Mouse (Mus musculus) stomach, postnatal 0 days (tissue): ENCODE results near the gene Poc1a. TPM values are rescaled to one million over a fixed set of nuclear protein-coding genes. Genes with fewer than 3 reads are reported as not detected.

ENCODE experiments used
- ATAC-seq: fragments of 200-750 bp; cut with Nextera tagmentation; 2 replicates; pipeline ENCODE4 v1.8.0; 2017; ENCODE audit not compliant: low FRiP score, low TSS enrichment
- DNase-seq: peaks from one replicate; pipeline ENCODE4 v3.0.0-alpha.2; 2016; ENCODE audit warnings: low spot score
- H3K27ac ChIP-seq: fragments of 300-500 bp; sonication (generic); replicated peaks from 2 replicates; pipeline ENCODE4 v1.5.1; 2014; ENCODE audit warnings: mild to moderate bottlenecking, control low read depth
- H3K27me3 ChIP-seq: fragments of 300-500 bp; sonication (generic); 2 replicates; pipeline ENCODE4 v1.6.1; 2014; ENCODE audit warnings: low read length; ENCODE audit not compliant: control insufficient read depth, insufficient read depth
- H3K36me3 ChIP-seq: fragments of 300-500 bp; sonication (generic); 2 replicates; pipeline ENCODE4 v1.6.1; 2014; ENCODE audit warnings: low read length, mixed read lengths; ENCODE audit not compliant: control insufficient read depth, insufficient read depth
- H3K4me1 ChIP-seq: fragments of 300-500 bp; sonication (generic); replicated peaks from 2 replicates; pipeline ENCODE4 v1.6.1; 2014; ENCODE audit warnings: antibody characterized with exemption; ENCODE audit not compliant: control insufficient read depth, insufficient read depth
- H3K4me2 ChIP-seq: fragments of 300-500 bp; sonication (generic); replicated peaks from 2 replicates; pipeline ENCODE4 v1.6.1; 2014; ENCODE audit warnings: low read depth, mild to moderate bottlenecking, control low read depth, moderate library complexity
- H3K4me3 ChIP-seq: fragments of 300-500 bp; sonication (generic); 2 replicates; pipeline ENCODE4 v1.5.1; 2014; ENCODE audit warnings: low read depth, low read length, control low read depth
- H3K9ac ChIP-seq: fragments of 300-500 bp; sonication (generic); 2 replicates; pipeline ENCODE4 v1.6.1; 2014; ENCODE audit warnings: mild to moderate bottlenecking, low read length, control low read depth, mixed read lengths
- H3K9me3 ChIP-seq: fragments of 300-500 bp; sonication (generic); 2 replicates; pipeline ENCODE4 v1.6.1; 2016; ENCODE audit warnings: low read length; ENCODE audit not compliant: control insufficient read depth
- CTCF ChIP-seq: IDR thresholded peaks from 2 replicates; pipeline ENCODE4 v1.5.1; 2016; ENCODE audit warnings: antibody characterized with exemption, low read depth, mild to moderate bottlenecking, moderate library complexity
- EP300 ChIP-seq: optimal IDR thresholded peaks from 2 replicates; pipeline ENCODE3; 2016; ENCODE audit warnings: antibody characterized with exemption
- WGBS: fragments of 180-500 bp; shearing (Covaris S2); extraction: QIAGEN DNeasy Blood & Tissue Kit; methylation state at CpG from one replicate; pipeline ENCODE4 v1.1.7; 2014; 5-methylcytosine and 5-hydroxymethylcytosine counted together
- polyA plus RNA-seq: library from polyadenylated mRNA; unstranded; fragments of >200 nt; fragmentation: Nextera tagmentation; extraction: Ambion mirVana; gene quantifications from 2 replicates; pipeline ENCODE4 v1.2.1, GENCODE M21; 2015

Poc1a gene
- polyA plus RNA-seq, 1 experiment from 2014 or later: 13.3 TPM

DNA sequence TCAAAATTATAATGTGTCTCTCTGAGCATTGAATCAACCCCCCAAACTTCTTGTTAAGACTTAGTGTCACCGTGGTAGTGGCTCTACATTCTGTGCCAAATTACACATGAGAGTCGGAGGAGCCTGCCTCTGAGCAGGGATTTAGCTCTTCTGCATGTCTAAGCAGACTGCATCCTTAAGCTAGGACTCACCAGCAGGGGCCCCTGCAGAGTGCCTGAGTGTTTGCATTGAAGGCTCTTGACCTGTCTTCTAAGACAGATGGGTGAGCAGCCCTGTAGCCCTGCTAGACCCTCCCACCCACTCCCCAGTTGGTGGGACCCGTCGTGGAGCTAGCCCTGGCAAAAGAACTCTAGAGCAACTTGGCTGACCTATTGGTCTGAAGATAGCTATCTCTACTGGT is 6.3 kb downstream of the Poc1a start:
- Histone ChIP-seq H3K27ac (no peak overlapping the region), H3K27me3 (no peaks in the 10 kb centered on the region), H3K4me1 (no peaks in the 10 kb centered on the region), H3K4me2 (no peak overlapping the region), H3K4me3 (no peak overlapping the region), H3K9ac (no peak overlapping the region), H3K36me3 (peaks cover 8% of the 10 kb centered on the region; the same call in 1 of the 2 replicates), H3K9me3 (no peaks in the 10 kb centered on the region)
- WGBS: 52% methylated on average over 4 of the region's 4 CpGs
- DNase-seq (no peak), ATAC-seq (no peak)
- TF ChIP-seq CTCF (no peak), EP300 (no peak)

DNA sequence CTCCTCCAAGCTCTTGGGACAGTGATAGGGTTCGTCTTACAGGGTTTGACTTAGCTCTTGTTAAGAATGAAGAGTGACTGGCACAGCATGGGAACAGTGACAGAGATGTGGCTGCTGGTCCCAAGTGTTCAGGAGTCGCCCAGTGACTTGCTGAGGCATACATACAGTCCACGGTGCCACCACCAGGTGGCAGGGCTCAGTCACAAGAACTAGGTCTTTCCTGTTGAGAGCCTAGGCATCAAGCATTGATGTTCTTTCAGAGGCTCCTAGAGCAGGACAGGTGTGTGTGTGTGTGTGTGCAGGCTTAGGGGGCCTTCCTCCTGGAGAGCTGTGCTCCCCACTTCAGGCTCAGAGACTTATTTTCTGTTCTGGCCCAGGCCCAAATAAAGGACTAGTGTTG is 8.0 kb downstream of the Poc1a start:
- Histone ChIP-seq H3K9me3 (no peaks in the 10 kb centered on the region), H3K4me2 (no peak overlapping the region), H3K27me3 (no peaks in the 10 kb centered on the region), H3K36me3 (peaks cover 8% of the 10 kb centered on the region; the same call in 1 of the 2 replicates), H3K9ac (no peak overlapping the region), H3K4me1 (no peaks in the 10 kb centered on the region), H3K27ac (no peak overlapping the region), H3K4me3 (no peak overlapping the region)
- 25% methylated on average over 3 of the region's 3 CpGs for WGBS
- DNase-seq (peak; percentile 83), ATAC-seq (peak; percentile 82)
- TF ChIP-seq CTCF: peak; percentile 93
- TF ChIP-seq EP300: no peak

DNA sequence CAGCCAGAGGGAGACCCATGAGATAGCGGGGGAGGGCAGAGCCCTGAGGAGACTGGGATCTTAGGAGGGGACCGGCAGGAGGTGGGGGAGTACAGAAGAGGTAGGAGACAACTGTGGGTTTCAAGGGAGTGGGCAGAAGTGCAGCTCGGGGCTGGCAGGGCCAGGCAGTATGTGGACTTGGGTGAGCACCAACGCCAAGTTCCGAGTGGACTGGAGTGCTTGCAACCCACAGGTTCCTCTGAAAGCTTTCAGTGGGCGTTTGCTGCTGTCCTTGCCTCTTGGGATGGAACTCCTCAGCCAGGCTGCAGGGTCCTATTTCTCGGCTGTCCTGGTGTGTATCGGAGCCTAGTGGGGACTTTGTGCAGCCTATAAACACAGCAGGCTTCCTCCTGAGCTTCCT is 9.0 kb downstream of the Poc1a start:
- no peak overlapping the region for H3K9ac ChIP-seq
- H3K27ac ChIP-seq: no peak overlapping the region
- no peak for TF ChIP-seq CTCF
- TF ChIP-seq EP300: no peak
- peaks cover 8% of the 10 kb centered on the region; the same call in 1 of the 2 replicates for H3K36me3 ChIP-seq
- ATAC-seq: no peak
- DNase-seq: no peak
- no peaks in the 10 kb centered on the region for H3K27me3 ChIP-seq
- no peaks in the 10 kb centered on the region for H3K4me1 ChIP-seq
- WGBS: 89% methylated on average over 8 of the region's 8 CpGs
- H3K4me2 ChIP-seq: no peak overlapping the region
- H3K9me3 ChIP-seq: no peaks in the 10 kb centered on the region
- H3K4me3 ChIP-seq: no peak overlapping the region

DNA sequence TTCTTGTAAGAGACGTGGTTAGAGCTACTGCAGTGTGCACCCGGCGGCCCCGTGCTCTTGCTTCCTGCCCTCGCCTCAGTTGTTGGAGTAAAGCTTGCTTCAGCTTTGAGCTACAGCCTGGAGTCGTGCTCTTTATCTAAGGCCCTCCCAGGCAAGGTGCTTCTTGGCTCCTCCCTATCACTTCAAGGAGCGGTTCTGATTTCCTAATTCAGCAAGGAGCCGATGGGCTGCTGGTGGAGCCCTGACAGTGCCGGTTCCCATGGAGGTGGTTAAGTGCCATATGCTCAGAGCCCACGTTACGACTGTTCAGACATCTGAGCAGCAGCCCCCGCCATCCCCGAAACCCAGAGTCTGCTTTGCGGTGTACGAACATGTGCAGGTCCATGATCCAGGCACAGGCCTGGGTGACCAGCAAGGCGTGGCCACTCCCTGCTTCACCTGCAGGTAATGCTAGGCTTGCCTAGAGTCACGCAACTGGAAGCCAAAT is 9.8 kb downstream of the Poc1a start:
- ATAC-seq (no peak), DNase-seq (no peak)
- H3K4me1 ChIP-seq: no peaks in the 10 kb centered on the region
- no peak overlapping the region for H3K4me3 ChIP-seq
- H3K4me2 ChIP-seq: no peak overlapping the region
- TF ChIP-seq CTCF: no peak
- no peak for TF ChIP-seq EP300
- 85% methylated on average over 17 of the region's 17 CpGs for WGBS
- H3K27ac ChIP-seq: no peak overlapping the region
- H3K27me3 ChIP-seq: no peaks in the 10 kb centered on the region
- peaks cover 4% of the 10 kb centered on the region; the same call in 1 of the 2 replicates for H3K36me3 ChIP-seq
- no peak overlapping the region for H3K9ac ChIP-seq
- H3K9me3 ChIP-seq: no peaks in the 10 kb centered on the region

DNA sequence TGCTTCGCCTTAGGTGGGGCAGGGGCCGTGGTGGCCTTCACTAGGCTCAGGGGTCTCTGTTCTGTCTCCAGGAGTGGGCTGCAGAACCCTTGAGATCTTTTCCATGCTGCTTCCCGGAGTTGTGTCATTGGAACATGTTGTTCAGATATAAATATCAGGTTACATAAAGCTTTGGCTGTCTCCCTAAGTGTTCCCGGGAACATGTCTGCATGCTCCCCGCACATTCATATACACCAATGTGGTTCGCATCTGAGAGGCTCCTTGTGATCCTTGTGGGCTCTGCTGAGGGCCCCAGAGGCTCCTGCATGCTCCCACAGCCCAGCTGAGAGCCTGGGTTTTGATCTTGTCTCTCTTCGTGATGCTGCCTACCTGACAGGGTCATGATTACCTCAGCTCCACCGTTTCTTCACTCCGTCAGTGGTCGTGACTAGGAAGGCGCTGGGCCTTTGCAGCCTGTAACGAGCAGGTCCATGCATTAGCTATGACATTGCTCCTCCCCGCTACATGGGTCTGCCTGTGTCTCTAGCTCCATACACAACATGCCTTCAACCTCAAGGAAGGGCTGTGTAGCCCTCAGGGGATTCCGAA is 12.8 kb downstream of the Poc1a start:
- WGBS: 88% methylated on average over 14 of the region's 14 CpGs
- no peak overlapping the region for H3K9ac ChIP-seq
- no peak for DNase-seq
- no peak overlapping the region for H3K4me2 ChIP-seq
- H3K4me3 ChIP-seq: no peak overlapping the region
- TF ChIP-seq EP300 (no peak), CTCF (no peak)
- no peak for ATAC-seq
- H3K4me1 ChIP-seq: no peaks in the 10 kb centered on the region
- H3K27ac ChIP-seq: no peak overlapping the region
- H3K9me3 ChIP-seq: no peaks in the 10 kb centered on the region
- no peaks in the 10 kb centered on the region for H3K27me3 ChIP-seq
- no peaks in the 10 kb centered on the region; the same call in 1 of the 2 replicates for H3K36me3 ChIP-seq

DNA sequence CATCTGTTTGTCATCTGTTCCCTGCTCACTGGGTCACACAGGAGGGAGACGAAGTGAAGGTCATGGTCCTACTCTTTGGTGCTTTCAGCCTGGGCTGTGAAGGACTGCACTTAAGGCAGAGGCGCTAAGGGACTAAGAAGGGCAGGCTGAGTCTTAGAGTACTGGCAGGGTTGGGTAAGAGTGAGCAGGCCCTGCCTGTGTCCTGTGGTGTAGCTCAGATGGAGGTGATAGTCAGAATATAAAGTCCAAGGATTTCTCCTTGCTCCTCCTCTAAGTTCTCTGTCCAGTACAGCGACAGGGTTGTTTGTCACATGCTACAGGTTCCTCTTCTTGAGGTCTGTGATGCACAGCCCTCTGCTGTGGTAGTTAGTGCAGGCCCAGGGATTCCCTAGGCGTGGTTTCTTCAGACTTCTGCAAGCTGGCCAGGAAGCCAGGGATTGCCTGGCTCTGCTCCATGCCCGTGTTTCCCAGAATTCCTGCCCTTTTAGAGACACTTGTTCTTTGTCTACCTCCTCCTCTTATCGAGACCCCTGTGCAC is 15.8 kb downstream of the Poc1a start:
- Histone ChIP-seq H3K36me3 (no peaks in the 10 kb centered on the region; the same call in 1 of the 2 replicates), H3K27me3 (no peaks in the 10 kb centered on the region), H3K4me1 (no peaks in the 10 kb centered on the region), H3K9ac (no peak overlapping the region), H3K9me3 (no peaks in the 10 kb centered on the region), H3K4me2 (no peak overlapping the region), H3K4me3 (no peak overlapping the region), H3K27ac (no peak overlapping the region)
- no peak for TF ChIP-seq CTCF
- no peak for TF ChIP-seq EP300
- no peak for ATAC-seq
- WGBS: 87% methylated on average over 6 of the region's 6 CpGs
- DNase-seq: no peak
